Mouse (Mus musculus) heart, embryonic 15.5 days (tissue): ENCODE measurements around the gene 4930469K13Rik. TPM values are rescaled to one million over a fixed set of nuclear protein-coding genes. Genes with fewer than 3 reads are reported as not detected.

Experiments
- ATAC-seq: fragments of 200-750 bp; cut with Nextera tagmentation; replicated peaks from 2 replicates; pipeline ENCODE4 v1.8.0; 2017; ENCODE audit warnings: low read depth, moderate TSS enrichment; ENCODE audit not compliant: insufficient number of reproducible peaks, insufficient read depth, low FRiP score
- H3K27ac ChIP-seq: fragments of 300-500 bp; sonication (generic); 2 replicates; pipeline ENCODE4 v1.5.1; 2015; ENCODE audit warnings: mild to moderate bottlenecking, inconsistent platforms
- H3K27me3 ChIP-seq: fragments of 300-500 bp; sonication (generic); 2 replicates; pipeline ENCODE4 v1.6.1; 2015; ENCODE audit warnings: inconsistent platforms
- H3K36me3 ChIP-seq: fragments of 300-500 bp; sonication (generic); 2 replicates; pipeline ENCODE4 v1.6.1; 2015; ENCODE audit warnings: mild to moderate bottlenecking, inconsistent platforms
- H3K4me1 ChIP-seq: fragments of 300-500 bp; sonication (generic); replicated peaks from 2 replicates; pipeline ENCODE4 v1.6.1; 2015; ENCODE audit warnings: inconsistent platforms
- H3K4me2 ChIP-seq: fragments of 300-500 bp; sonication (generic); 2 replicates; pipeline ENCODE4 v1.6.1; 2015; ENCODE audit warnings: inconsistent platforms, mild to moderate bottlenecking, moderate library complexity
- H3K4me3 ChIP-seq: fragments of 300-500 bp; sonication (generic); 2 replicates; pipeline ENCODE4 v1.5.1; 2015; ENCODE audit warnings: mild to moderate bottlenecking, inconsistent platforms
- H3K9ac ChIP-seq: fragments of 300-500 bp; sonication (generic); 2 replicates; pipeline ENCODE4 v1.6.1; 2015; ENCODE audit warnings: mild to moderate bottlenecking, inconsistent platforms
- H3K9me3 ChIP-seq: fragments of 300-500 bp; sonication (generic); replicated peaks from 2 replicates; pipeline ENCODE4 v1.6.1; 2016; ENCODE audit warnings: inconsistent platforms
- WGBS: fragments of 180-500 bp; shearing (Covaris S2); methylation state at CpG from one replicate; pipeline ENCODE4 v1.1.7; 2015; ENCODE audit warnings: mixed read lengths; 5-methylcytosine and 5-hydroxymethylcytosine counted together
- polyA plus RNA-seq: library from polyadenylated mRNA; unstranded; fragments of >200 nt; fragmentation: Nextera tagmentation; extraction: Ambion mirVana; gene quantifications from 2 replicates; pipeline ENCODE4 v1.2.1, GENCODE M21; 2015

4930469K13Rik gene
- polyA plus RNA-seq, 1 experiment from 2014 or later, result not detected

GRCm38 (mm10) chr11:33955982-33956381, 142.4 kb downstream of the 4930469K13Rik start:
- H3K4me1 ChIP-seq, result no peaks in the 10 kb centered on the region
- H3K4me3 ChIP-seq, result no peak overlapping the region
- H3K4me2 ChIP-seq, result no peak overlapping the region
- no peaks in the 10 kb centered on the region for H3K9me3 ChIP-seq
- H3K27ac ChIP-seq, result no peak overlapping the region
- H3K9ac ChIP-seq, result no peak overlapping the region
- no peaks in the 10 kb centered on the region for H3K36me3 ChIP-seq
- 62% methylated on average over 4 of the region's 4 CpGs for WGBS
- no peak for ATAC-seq
- H3K27me3 ChIP-seq, result no peaks in the 10 kb centered on the region

DNA sequence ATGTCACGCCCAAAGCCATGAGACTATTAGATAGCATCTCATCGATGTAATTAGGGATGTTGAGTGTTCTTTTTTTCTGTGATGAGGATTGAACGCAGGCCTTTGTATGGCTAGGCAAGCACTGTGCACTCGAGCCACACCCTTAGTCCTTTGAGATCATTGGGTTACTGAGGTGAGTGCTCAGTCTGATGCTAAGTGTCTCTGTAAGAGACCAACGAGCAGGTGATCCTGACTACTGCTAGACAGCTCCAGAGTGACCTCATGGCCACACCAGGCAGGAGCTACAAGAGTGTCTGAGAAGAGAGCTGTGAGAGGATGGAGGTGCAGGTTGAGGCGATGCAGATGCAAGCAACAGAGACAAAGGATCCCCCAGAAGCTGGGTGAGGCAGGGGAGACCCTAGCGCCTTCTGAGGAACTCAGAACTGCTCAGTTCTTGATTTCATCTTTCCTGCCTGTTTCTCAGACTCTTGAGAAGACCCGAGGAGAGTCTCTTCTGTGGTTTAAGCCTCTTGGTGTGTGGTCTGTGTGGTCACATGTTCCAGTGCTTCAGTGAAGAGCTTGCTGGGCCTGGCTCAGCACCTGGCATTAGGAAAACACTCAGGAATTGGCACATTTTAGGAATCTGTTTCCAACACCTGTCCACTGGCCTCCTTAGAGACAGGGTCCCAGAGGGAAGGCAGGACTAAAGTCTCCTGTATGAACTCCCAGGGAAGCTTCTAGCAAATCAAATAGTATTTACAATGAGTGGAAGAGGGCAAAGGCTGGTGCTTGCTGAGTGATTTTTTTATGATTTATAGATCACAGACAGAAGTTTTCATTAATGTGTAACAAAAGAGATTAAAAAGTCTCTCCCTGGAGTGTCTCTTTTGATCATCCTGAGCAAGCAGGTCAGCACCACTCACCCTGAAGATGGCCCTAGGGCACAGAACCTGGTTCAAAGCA, 146.4 kb downstream of the 4930469K13Rik start:
- Histone ChIP-seq H3K4me3 (no peak overlapping the region), H3K9me3 (no peaks in the 10 kb centered on the region), H3K36me3 (no peaks in the 10 kb centered on the region), H3K4me1 (no peaks in the 10 kb centered on the region), H3K27me3 (no peaks in the 10 kb centered on the region), H3K4me2 (no peak overlapping the region), H3K9ac (no peak overlapping the region), H3K27ac (no peak overlapping the region)
- WGBS, result 72% methylated on average over 8 of the region's 8 CpGs
- ATAC-seq, result no peak

DNA sequence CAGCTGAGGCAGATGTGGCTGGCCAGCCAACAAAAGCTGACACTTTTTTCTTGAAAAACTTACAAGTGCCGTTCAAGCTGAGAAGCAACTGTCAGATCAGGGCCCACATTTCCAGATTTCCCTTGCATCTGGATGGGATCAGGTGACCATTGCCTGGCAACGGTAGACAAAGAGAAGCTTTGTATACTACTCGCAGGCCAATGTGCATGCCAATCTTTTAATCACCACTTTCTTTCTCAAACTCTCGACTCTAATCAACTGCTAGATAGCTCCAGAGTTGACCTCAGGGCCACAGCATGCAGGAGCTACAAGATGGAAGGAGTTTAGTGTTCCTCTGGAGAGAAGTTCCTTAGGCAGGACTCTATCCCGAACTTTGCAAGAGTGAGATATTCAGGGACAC, 147.2 kb downstream of the 4930469K13Rik start:
- H3K27ac ChIP-seq, result no peak overlapping the region

GRCm38 (mm10) chr11:33946501-33946900, 151.9 kb downstream of the 4930469K13Rik start:
- H3K4me2 ChIP-seq, result no peak overlapping the region
- no peaks in the 10 kb centered on the region for H3K9me3 ChIP-seq
- ATAC-seq, result no peak
- H3K36me3 ChIP-seq, result no peaks in the 10 kb centered on the region
- no peak overlapping the region for H3K27ac ChIP-seq
- no peak overlapping the region for H3K9ac ChIP-seq
- H3K4me3 ChIP-seq, result no peak overlapping the region
- no peaks in the 10 kb centered on the region for H3K4me1 ChIP-seq
- H3K27me3 ChIP-seq, result no peaks in the 10 kb centered on the region
- 56% methylated on average over 4 of the region's 4 CpGs for WGBS

More for the DNA sequence above, 147.2 kb downstream of the 4930469K13Rik start:
- H3K36me3 ChIP-seq, result no peaks in the 10 kb centered on the region
- no peak overlapping the region for H3K9ac ChIP-seq
- ATAC-seq, result no peak
- H3K4me1 ChIP-seq, result no peaks in the 10 kb centered on the region
- no peak overlapping the region for H3K4me3 ChIP-seq
- WGBS, result 49% methylated on average over 5 of the region's 5 CpGs
- no peak overlapping the region for H3K4me2 ChIP-seq
- H3K9me3 ChIP-seq, result no peaks in the 10 kb centered on the region
- no peaks in the 10 kb centered on the region for H3K27me3 ChIP-seq

DNA sequence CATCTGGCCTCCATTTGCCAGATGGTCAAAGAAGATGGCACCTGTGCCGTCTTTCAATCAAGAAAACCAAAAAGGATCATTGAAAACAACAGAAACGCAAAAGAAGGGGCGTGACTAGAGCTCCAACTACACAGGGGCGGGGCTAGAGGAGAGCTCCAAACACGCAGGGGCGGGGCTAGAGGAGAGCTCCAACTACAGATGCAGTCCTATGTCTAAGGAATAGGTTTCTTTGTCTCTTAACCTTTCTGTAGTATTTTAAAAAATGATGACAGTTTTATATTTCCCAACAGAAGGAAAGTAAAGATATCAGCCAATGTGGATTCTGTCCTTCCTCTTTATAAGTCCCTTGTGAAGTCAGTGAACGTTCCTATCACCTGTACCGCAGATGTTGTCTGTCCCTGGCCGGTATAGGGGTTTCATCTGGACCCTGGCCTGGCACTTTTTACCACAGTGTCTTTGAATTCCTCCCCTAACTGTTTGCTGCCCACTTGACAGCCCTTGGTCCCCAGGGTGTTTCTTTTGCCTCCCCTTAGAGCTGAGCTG, 153.5 kb downstream of the 4930469K13Rik start:
- Histone ChIP-seq H3K27me3 (no peaks in the 10 kb centered on the region), H3K4me3 (no peak overlapping the region), H3K36me3 (no peaks in the 10 kb centered on the region), H3K27ac (no peak overlapping the region), H3K9me3 (no peaks in the 10 kb centered on the region), H3K4me2 (no peak overlapping the region), H3K4me1 (no peaks in the 10 kb centered on the region), H3K9ac (no peak overlapping the region)
- ATAC-seq, result no peak
- 81% methylated on average over 9 of the region's 9 CpGs for WGBS

DNA sequence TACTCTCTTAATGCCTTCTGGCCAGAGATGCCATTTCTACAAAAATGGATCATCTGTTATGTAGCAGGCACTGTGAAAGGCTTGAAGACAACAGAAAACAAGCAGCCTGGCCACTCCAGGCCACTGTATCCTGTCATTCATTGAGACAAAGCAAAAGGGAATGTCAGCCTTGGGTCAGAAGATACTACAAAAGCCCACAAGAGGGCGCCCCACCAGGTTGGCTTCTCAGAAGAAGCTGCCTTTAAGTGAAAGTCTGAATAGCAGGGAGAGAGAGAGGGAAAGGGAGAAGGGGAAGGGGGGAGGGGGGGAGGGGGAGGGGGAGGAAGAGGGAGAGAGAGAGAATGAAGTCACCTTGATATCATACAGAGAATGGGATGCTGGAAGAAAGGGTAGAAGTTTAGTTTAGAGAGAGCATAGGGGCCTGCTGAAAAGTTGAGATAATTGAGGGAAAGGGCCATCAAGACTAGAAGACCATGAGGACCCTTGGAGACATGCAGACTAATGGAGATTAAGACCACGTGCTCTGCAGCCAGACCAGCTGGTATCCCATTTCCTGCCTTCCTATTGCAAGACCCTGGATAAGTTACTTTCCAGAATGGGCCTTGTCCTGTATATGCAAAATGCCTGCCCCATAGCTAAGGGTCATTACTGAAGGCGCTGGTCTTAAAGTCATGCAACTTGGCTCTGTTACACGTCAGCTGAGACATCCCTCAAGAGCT, 154.1 kb downstream of the 4930469K13Rik start:
- H3K4me2 ChIP-seq, result no peak overlapping the region
- ATAC-seq, result no peak
- H3K4me1 ChIP-seq, result no peaks in the 10 kb centered on the region
- WGBS, result 63% methylated on average over 4 of the region's 4 CpGs
- no peaks in the 10 kb centered on the region for H3K9me3 ChIP-seq
- no peak overlapping the region for H3K9ac ChIP-seq
- H3K27me3 ChIP-seq, result no peaks in the 10 kb centered on the region
- H3K27ac ChIP-seq, result no peak overlapping the region
- H3K4me3 ChIP-seq, result no peak overlapping the region
- H3K36me3 ChIP-seq, result no peaks in the 10 kb centered on the region

DNA sequence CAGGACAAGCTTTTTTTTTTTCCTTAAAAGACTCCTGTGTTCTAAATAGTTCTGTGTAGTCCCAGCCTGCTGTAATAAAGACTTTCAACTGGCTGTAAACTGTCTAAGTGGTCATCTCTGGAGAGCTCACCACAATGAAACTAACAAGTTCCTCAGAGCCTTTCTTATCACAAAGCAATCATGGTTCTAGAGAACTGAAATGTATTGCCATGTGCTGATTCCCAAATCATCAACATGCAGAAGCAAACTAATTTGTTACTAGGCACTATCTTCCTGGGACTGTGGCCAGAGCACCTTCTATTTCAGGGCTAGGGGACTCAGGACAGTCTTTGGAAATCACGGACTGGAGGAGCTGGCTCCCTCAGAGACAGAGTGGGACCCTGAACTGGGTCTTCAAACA, 154.8 kb downstream of the 4930469K13Rik start:
- H3K4me2 ChIP-seq, result no peak overlapping the region
- H3K9me3 ChIP-seq, result no peaks in the 10 kb centered on the region
- no peak overlapping the region for H3K4me3 ChIP-seq
- no peaks in the 10 kb centered on the region for H3K4me1 ChIP-seq
- no peak for ATAC-seq
- no peaks in the 10 kb centered on the region for H3K36me3 ChIP-seq
- 56% methylated on average over 1 of the region's 1 CpGs for WGBS
- no peak overlapping the region for H3K9ac ChIP-seq
- H3K27ac ChIP-seq, result no peak overlapping the region
- no peaks in the 10 kb centered on the region for H3K27me3 ChIP-seq

- no peaks in the 10 kb centered on the region for H3K36me3 ChIP-seq
- no peaks in the 10 kb centered on the region for H3K4me1 ChIP-seq
- H3K9ac ChIP-seq, result no peak overlapping the region
- H3K9me3 ChIP-seq, result no peaks in the 10 kb centered on the region
- ATAC-seq, result no peak; the same call in 1 of the 2 replicates
- no peak overlapping the region for H3K27ac ChIP-seq
- H3K4me3 ChIP-seq, result no peak overlapping the region
- 56% methylated on average over 4 of the region's 4 CpGs for WGBS
- H3K4me2 ChIP-seq, result no peak overlapping the region
- H3K27me3 ChIP-seq, result no peaks in the 10 kb centered on the region
Observed at GRCm38 (mm10) chr11:33939456-33940113, 158.8 kb downstream of the 4930469K13Rik start.

DNA sequence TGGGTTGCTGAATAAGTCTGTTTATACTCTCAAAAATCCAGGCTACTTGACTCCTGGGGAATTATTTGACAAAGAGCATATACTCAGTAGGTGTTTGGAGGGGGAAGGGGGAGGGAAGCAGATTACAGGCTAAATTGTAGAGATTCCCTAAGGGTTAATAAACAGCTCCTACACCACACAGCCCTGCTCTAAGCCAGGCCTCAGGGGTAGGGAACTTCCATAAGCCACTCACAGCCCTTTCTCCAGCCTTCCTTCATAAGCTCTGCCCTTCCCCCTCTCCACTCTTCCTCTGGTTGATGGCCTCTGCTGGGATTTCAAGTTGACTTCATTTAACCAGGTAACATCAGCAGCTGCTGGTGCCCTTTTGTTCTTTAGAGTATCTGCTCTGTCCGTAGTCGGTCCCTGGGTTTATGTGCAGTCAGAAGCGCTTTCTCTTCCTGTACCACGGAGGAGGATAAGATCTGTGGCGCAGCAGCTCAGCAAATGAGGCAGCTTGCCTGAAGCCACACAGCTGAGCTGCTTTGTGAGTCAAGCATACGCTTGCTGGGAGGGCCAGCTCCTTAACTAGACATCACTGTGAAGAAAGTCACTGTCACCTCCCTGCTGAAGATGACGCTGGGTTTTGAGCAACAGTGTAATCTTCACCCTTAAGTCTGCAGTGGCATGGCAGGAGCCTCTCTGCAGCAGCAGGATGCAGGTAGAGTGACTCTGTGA, 159.6 kb downstream of the 4930469K13Rik start:
- Histone ChIP-seq H3K27ac (no peak overlapping the region), H3K9me3 (no peaks in the 10 kb centered on the region), H3K9ac (no peak overlapping the region), H3K4me2 (no peak overlapping the region), H3K4me1 (no peaks in the 10 kb centered on the region), H3K4me3 (no peak overlapping the region), H3K36me3 (no peaks in the 10 kb centered on the region), H3K27me3 (no peaks in the 10 kb centered on the region)
- no peak for ATAC-seq
- 51% methylated on average over 7 of the region's 7 CpGs for WGBS

DNA sequence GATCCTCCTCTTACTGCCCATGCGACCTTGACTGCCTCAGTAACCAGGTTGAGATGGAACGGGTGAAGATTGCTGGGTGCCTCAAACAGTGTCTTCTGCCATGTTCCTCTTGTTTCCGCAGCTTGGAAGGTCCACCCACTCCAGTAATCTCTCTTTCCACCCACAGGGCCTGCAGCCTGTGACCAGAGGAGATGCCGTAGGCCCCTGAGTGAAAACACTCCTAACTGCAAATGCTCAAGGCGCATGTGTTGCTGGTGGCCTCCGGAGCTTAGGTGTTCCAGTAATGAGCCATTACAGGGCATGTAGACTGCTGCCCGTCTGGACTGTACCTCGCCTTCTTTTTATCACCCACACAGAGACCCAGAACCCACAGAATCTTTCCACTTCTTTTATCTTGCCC, 160.7 kb downstream of the 4930469K13Rik start:
- no peaks in the 10 kb centered on the region for H3K36me3 ChIP-seq
- H3K4me3 ChIP-seq, result no peak overlapping the region
- no peak overlapping the region for H3K9ac ChIP-seq
- no peaks in the 10 kb centered on the region for H3K9me3 ChIP-seq
- no peak overlapping the region for H3K4me2 ChIP-seq
- H3K4me1 ChIP-seq, result no peaks in the 10 kb centered on the region
- no peak overlapping the region for H3K27ac ChIP-seq
- no peaks in the 10 kb centered on the region for H3K27me3 ChIP-seq
- WGBS, result 72% methylated on average over 8 of the region's 8 CpGs
- ATAC-seq, result no peak
